Mouse (Mus musculus) colon, adult 2 months (tissue): ENCODE data around the gene Olfr341. TPM values are rescaled to one million over a fixed set of nuclear protein-coding genes. Genes with fewer than 3 reads are reported as not detected.

Source experiments
- polyA plus RNA-seq: library from polyadenylated mRNA; depleted of rRNA; stranded (reverse); fragments of >200 nt; gene quantifications from 2 replicates; pipeline ENCODE4 v1.2.3, GENCODE M21; 2012; rRNA removed

Olfr341 gene
- polyA plus RNA-seq, result not detected in 2 replicates

GRCm38 (mm10) chr2:36482368-36482767 is at the start of gene Olfr341:
Gene Olfr341, minus strand, starts transcription at chr2:36482468.

GRCm38 (mm10) chr2:36524698-36525097 is 42.4 kb upstream of the Olfr341 start, which contains the start of gene Olfr342:
Gene Olfr342, plus strand, starts transcription at chr2:36524998.

GRCm38 (mm10) chr2:36452287-36452686 is 30.0 kb downstream of the Olfr341 start, which contains the start of gene Olfr340:
Gene Olfr340, plus strand, starts transcription at chr2:36452587.

Other genes starting within 250 kb of the Olfr341 start
- gene Olfr338, start 108.9 kb downstream of the Olfr341 start, polyA plus RNA-seq, result not detected in 2 replicates
- not detected in 2 replicates for gene Olfr339, start 63.5 kb downstream of the Olfr341 start, polyA plus RNA-seq
- not detected in 2 replicates for gene Olfr340, start 29.9 kb downstream of the Olfr341 start, polyA plus RNA-seq
- not detected in 2 replicates for gene Olfr342, start 42.5 kb upstream of the Olfr341 start, polyA plus RNA-seq
- gene Olfr344, start 84.2 kb upstream of the Olfr341 start, polyA plus RNA-seq, result not detected in 2 replicates
- not detected in 2 replicates for gene Olfr345, start 157.6 kb upstream of the Olfr341 start, polyA plus RNA-seq
- gene Olfr346, start 203.3 kb upstream of the Olfr341 start, polyA plus RNA-seq, result not detected in 2 replicates
- not detected in 2 replicates for gene Olfr347, start 249.4 kb upstream of the Olfr341 start, polyA plus RNA-seq